10 mouse cellular contexts compared by ENCODE assay signal in genomic region chr4:150280002-150280401, GRCm38 (mm10). TPM values are rescaled to one million over a fixed set of nuclear protein-coding genes. Genes with fewer than 3 reads are reported as not detected.
A peak's percentile ranks its signal among the peaks of the same experiment; 100 is the strongest.
DNase-seq lines count a peak whose midpoint lies in the region; ATAC-seq and TF ChIP-seq lines count a peak whose summit lies in the region.
"Had no signal": no experiment of that assay in that cellular context is flagged by ENCODE, and none has a peak within 500 bp of the region (broad histone marks: within the 10 kb centered on the region; RNA-seq: fewer than 3 reads in every experiment).

No protein-coding gene starts in this region.

- H3K4me1 ChIP-seq in forebrain, embryonic 13.5 days, result peaks cover 28% of the 10 kb centered on the region
- peaks cover 4% of the 10 kb centered on the region; the same call in 1 of the 2 replicates for H3K4me1 ChIP-seq in forebrain, embryonic 11.5 days (replicated peaks; ENCODE audit: control insufficient read depth, insufficient read depth, low read length)
- H3K4me1 ChIP-seq in lung, embryonic 16.5 days (replicated peaks; ENCODE audit: control insufficient read depth, insufficient read depth, low read length), result peaks cover 18% of the 10 kb centered on the region
- peaks cover 9% of the 10 kb centered on the region; the same call in 1 of the 2 replicates for H3K4me1 ChIP-seq in lung, postnatal 0 days (ENCODE audit: insufficient read depth, low read depth, low read length)
- peaks cover 26% of the 10 kb centered on the region for H3K4me1 ChIP-seq in limb, embryonic 10.5 days
- peaks cover 16% of the 10 kb centered on the region for H3K4me1 ChIP-seq in stomach, embryonic 16.5 days (ENCODE audit: control insufficient read depth, insufficient read depth, low read length)

- H3K27ac ChIP-seq in forebrain, embryonic 13.5 days, result no peak overlapping the region
- no peak overlapping the region for H3K27ac ChIP-seq in forebrain, embryonic 11.5 days (ENCODE audit: low read depth, low read length)
- H3K27ac ChIP-seq in lung, embryonic 16.5 days (ENCODE audit: low read length), result 0 out of 2 replicates have a peak overlapping the region, but pooled peaks have one; percentile 99
- no peak overlapping the region for H3K27ac ChIP-seq in lung, postnatal 0 days (ENCODE audit: low read length)
- peak overlapping the region; percentile 98 for H3K27ac ChIP-seq in limb, embryonic 10.5 days
- H3K27ac ChIP-seq in stomach, embryonic 16.5 days (ENCODE audit: low read length), result peak overlapping the region; percentile 99; the same call in 1 of the 2 replicates

- ATAC-seq in forebrain, embryonic 13.5 days, result no peak
- ATAC-seq in forebrain, embryonic 11.5 days (replicated peaks; ENCODE audit: low FRiP score), result no peak
- no peak for ATAC-seq in lung, embryonic 16.5 days (ENCODE audit: low read depth)
- ATAC-seq in lung, postnatal 0 days, result no peak
- no peak for ATAC-seq in stomach, embryonic 16.5 days (ENCODE audit: insufficient read depth, low FRiP score)

- H3K4me3 ChIP-seq in forebrain, embryonic 13.5 days, result no peak overlapping the region
- H3K4me3 ChIP-seq in forebrain, embryonic 11.5 days (ENCODE audit: low read depth, low read length), result no peak overlapping the region
- H3K4me3 ChIP-seq in lung, embryonic 16.5 days (ENCODE audit: low read length), result no peak overlapping the region
- no peak overlapping the region for H3K4me3 ChIP-seq in lung, postnatal 0 days (ENCODE audit: low read depth, low read length)
- H3K4me3 ChIP-seq in limb, embryonic 10.5 days, result no peak overlapping the region
- no peak overlapping the region for H3K4me3 ChIP-seq in stomach, embryonic 16.5 days (replicated peaks; ENCODE audit: low read length)

- no peaks in the 10 kb centered on the region for H3K36me3 ChIP-seq in forebrain, embryonic 13.5 days (ENCODE audit: poor library complexity, severe bottlenecking)
- no peaks in the 10 kb centered on the region for H3K36me3 ChIP-seq in forebrain, embryonic 11.5 days (ENCODE audit: control insufficient read depth, insufficient read depth, low read length)
- no peaks in the 10 kb centered on the region for H3K36me3 ChIP-seq in lung, embryonic 16.5 days (ENCODE audit: control insufficient read depth, insufficient read depth, low read length)
- H3K36me3 ChIP-seq in lung, postnatal 0 days (ENCODE audit: insufficient read depth, low read length), result no peaks in the 10 kb centered on the region
- no peaks in the 10 kb centered on the region for H3K36me3 ChIP-seq in limb, embryonic 10.5 days
- H3K36me3 ChIP-seq in stomach, embryonic 16.5 days (ENCODE audit: control insufficient read depth, insufficient read depth, low read length), result no peaks in the 10 kb centered on the region

- no peak overlapping the region for H3K9ac ChIP-seq in forebrain, embryonic 13.5 days
- no peak overlapping the region for H3K9ac ChIP-seq in forebrain, embryonic 11.5 days (ENCODE audit: low read length)
- H3K9ac ChIP-seq in lung, embryonic 16.5 days (ENCODE audit: low read length), result no peak overlapping the region
- H3K9ac ChIP-seq in lung, postnatal 0 days (replicated peaks; ENCODE audit: low read depth), result no peak overlapping the region
- no peak overlapping the region for H3K9ac ChIP-seq in stomach, embryonic 16.5 days (ENCODE audit: low read length)

- H3K4me2 ChIP-seq in forebrain, embryonic 13.5 days, result peak overlapping the region; percentile 68; the same call in 1 of the 2 replicates
- no peak overlapping the region for H3K4me2 ChIP-seq in forebrain, embryonic 11.5 days (ENCODE audit: low read depth, low read length, severe bottlenecking)
- no peak overlapping the region for H3K4me2 ChIP-seq in lung, embryonic 16.5 days (ENCODE audit: low read depth, low read length)
- no peak overlapping the region for H3K4me2 ChIP-seq in lung, postnatal 0 days (replicated peaks; ENCODE audit: low read depth, low read length)
- H3K4me2 ChIP-seq in stomach, embryonic 16.5 days (ENCODE audit: low read depth, low read length), result no peak overlapping the region; the same call in 1 of the 2 replicates

- H3K27me3 ChIP-seq in forebrain, embryonic 13.5 days, result no peaks in the 10 kb centered on the region
- no peaks in the 10 kb centered on the region for H3K27me3 ChIP-seq in forebrain, embryonic 11.5 days (ENCODE audit: control insufficient read depth, insufficient read depth, low read length)
- H3K27me3 ChIP-seq in lung, embryonic 16.5 days (ENCODE audit: control insufficient read depth, insufficient read depth, low read depth, low read length), result no peaks in the 10 kb centered on the region
- H3K27me3 ChIP-seq in lung, postnatal 0 days (replicated peaks; ENCODE audit: insufficient read depth, low read length), result no peaks in the 10 kb centered on the region
- no peaks in the 10 kb centered on the region for H3K27me3 ChIP-seq in limb, embryonic 10.5 days (ENCODE audit: low read depth, poor library complexity, severe bottlenecking)
- no peaks in the 10 kb centered on the region for H3K27me3 ChIP-seq in stomach, embryonic 16.5 days (ENCODE audit: control insufficient read depth, insufficient read depth, low read length)

- DNase-seq in forebrain, embryonic 11.5 days (ENCODE audit: low spot score), result no peak
- DNase-seq in lung, postnatal 0 days (ENCODE audit: low spot score), result no peak
- no peak for DNase-seq in limb, embryonic 10.5 days (ENCODE audit: low spot score)
- no peak for DNase-seq in left cerebral cortex, adult 18-20 months (ENCODE audit: low spot score in 2 of 2)
- no peak for DNase-seq in thymus, postnatal 0 days (ENCODE audit: low spot score)
- DNase-seq: adrenal gland, postnatal 14 days; cerebellum, adult 8-10 months had no signal

- 44% methylated on average over 2 of the region's 2 CpGs for WGBS in forebrain, embryonic 13.5 days
- WGBS in forebrain, embryonic 11.5 days, result 63% methylated on average over 2 of the region's 2 CpGs
- 48% methylated on average over 2 of the region's 2 CpGs for WGBS in lung, embryonic 16.5 days
- 47% methylated on average over 2 of the region's 2 CpGs for WGBS in lung, postnatal 0 days
- 84% methylated on average over 2 of the region's 2 CpGs for WGBS in limb, embryonic 10.5 days
- WGBS in stomach, embryonic 16.5 days, result 64% methylated on average over 2 of the region's 2 CpGs

- no peak for TF ChIP-seq CTCF in lung, postnatal 0 days (IDR thresholded peaks at IDR 0.05)

- TF ChIP-seq EP300 in lung, postnatal 0 days (IDR thresholded peaks at IDR 0.05), result no peak

- no peaks in the 10 kb centered on the region for H3K9me3 ChIP-seq in forebrain, embryonic 13.5 days (replicated peaks)
- no peaks in the 10 kb centered on the region for H3K9me3 ChIP-seq in forebrain, embryonic 11.5 days (ENCODE audit: control insufficient read depth, low read length)
- no peaks in the 10 kb centered on the region for H3K9me3 ChIP-seq in lung, embryonic 16.5 days (ENCODE audit: control insufficient read depth, low read length)
- H3K9me3 ChIP-seq in lung, postnatal 0 days (ENCODE audit: low read length), result no peaks in the 10 kb centered on the region
- H3K9me3 ChIP-seq in limb, embryonic 10.5 days (replicated peaks), result no peaks in the 10 kb centered on the region
- no peaks in the 10 kb centered on the region for H3K9me3 ChIP-seq in stomach, embryonic 16.5 days (replicated peaks; ENCODE audit: control insufficient read depth, low read length)

RNA-seq across cellular contexts. Expression of gene Rere, which starts 1.4 kb away (rescaled TPM):
- polyA plus RNA-seq in forebrain, embryonic 13.5 days (2015; fragmentation: Nextera tagmentation; extraction: Ambion mirVana), result 26.1 and 32.9 TPM in 2 replicates
- 51.6 and 56.2 TPM in 2 replicates for polyA plus RNA-seq in forebrain, embryonic 11.5 days (2014; fragmentation: Nextera tagmentation; extraction: Ambion mirVana)
- polyA plus RNA-seq in lung, embryonic 16.5 days (2015; fragmentation: Nextera tagmentation; extraction: Ambion mirVana), result 24.8 and 30.3 TPM in 2 replicates
- polyA plus RNA-seq in lung, postnatal 0 days (2015; fragmentation: Nextera tagmentation; extraction: Ambion mirVana), result 15.7 and 16.0 TPM in 2 replicates
- polyA plus RNA-seq in limb, embryonic 10.5 days (2016; fragmentation: Nextera tagmentation; extraction: Ambion mirVana), result 34.0 and 40.3 TPM in 2 replicates
- 19.4 and 23.1 TPM in 2 replicates for polyA plus RNA-seq in stomach, embryonic 16.5 days (2015; fragmentation: Nextera tagmentation; extraction: Ambion mirVana)
- total RNA-seq in left cerebral cortex, adult 18-20 months (2021), result 100 to 1,000 TPM in 1 of 2 experiments, 10 to 100 TPM in 1; 89.9 to 102 TPM
- 9.8 and 13.6 TPM in 2 replicates for polyA plus RNA-seq in thymus, postnatal 0 days (2015; fragmentation: Nextera tagmentation; extraction: Ambion mirVana)

RNA-seq across cellular contexts. Expression of gene Eno1, which starts 43.5 kb away (rescaled TPM):
- polyA plus RNA-seq in forebrain, embryonic 13.5 days (2015; fragmentation: Nextera tagmentation; extraction: Ambion mirVana), result 1,143 and 1,198 TPM in 2 replicates
- polyA plus RNA-seq in forebrain, embryonic 11.5 days (2014; fragmentation: Nextera tagmentation; extraction: Ambion mirVana), result 1,858 and 1,977 TPM in 2 replicates
- 1,425 and 1,551 TPM in 2 replicates for polyA plus RNA-seq in lung, embryonic 16.5 days (2015; fragmentation: Nextera tagmentation; extraction: Ambion mirVana)
- polyA plus RNA-seq in lung, postnatal 0 days (2015; fragmentation: Nextera tagmentation; extraction: Ambion mirVana), result 305 and 319 TPM in 2 replicates
- 3,103 and 4,103 TPM in 2 replicates for polyA plus RNA-seq in limb, embryonic 10.5 days (2016; fragmentation: Nextera tagmentation; extraction: Ambion mirVana)
- polyA plus RNA-seq in stomach, embryonic 16.5 days (2015; fragmentation: Nextera tagmentation; extraction: Ambion mirVana), result 1,435 and 1,468 TPM in 2 replicates
- 100 to 1,000 TPM; 426 to 458 TPM for total RNA-seq in left cerebral cortex, adult 18-20 months (2021)
- polyA plus RNA-seq in thymus, postnatal 0 days (2015; fragmentation: Nextera tagmentation; extraction: Ambion mirVana), result 700 and 780 TPM in 2 replicates

Comparison
In these comparisons a context has a peak if more than half of its experiments do, and no peak if none do; other contexts are left out.
1. H3K27ac ChIP-seq: peak in lung, embryonic 16.5 days (single experiment), limb, embryonic 10.5 days (single experiment) and stomach, embryonic 16.5 days (single experiment); none in forebrain, embryonic 13.5 days (single experiment), forebrain, embryonic 11.5 days (single experiment) and lung, postnatal 0 days (single experiment).